Mouse (Mus musculus) ovary, adult 18-20 months (tissue): ENCODE measurements around the gene Gpr171.
"Not testable (repeated sequence)": the region's sequence is repeated elsewhere in the genome, so short reads cannot be mapped to it uniquely, and the experiment has no call there.

Experiments used
- DNase-seq: peaks from one replicate; pipeline ENCODE4 v3.0.0; 2022; ENCODE audit warnings: low spot score, mixed read lengths

The Gpr171 gene

DNA sequence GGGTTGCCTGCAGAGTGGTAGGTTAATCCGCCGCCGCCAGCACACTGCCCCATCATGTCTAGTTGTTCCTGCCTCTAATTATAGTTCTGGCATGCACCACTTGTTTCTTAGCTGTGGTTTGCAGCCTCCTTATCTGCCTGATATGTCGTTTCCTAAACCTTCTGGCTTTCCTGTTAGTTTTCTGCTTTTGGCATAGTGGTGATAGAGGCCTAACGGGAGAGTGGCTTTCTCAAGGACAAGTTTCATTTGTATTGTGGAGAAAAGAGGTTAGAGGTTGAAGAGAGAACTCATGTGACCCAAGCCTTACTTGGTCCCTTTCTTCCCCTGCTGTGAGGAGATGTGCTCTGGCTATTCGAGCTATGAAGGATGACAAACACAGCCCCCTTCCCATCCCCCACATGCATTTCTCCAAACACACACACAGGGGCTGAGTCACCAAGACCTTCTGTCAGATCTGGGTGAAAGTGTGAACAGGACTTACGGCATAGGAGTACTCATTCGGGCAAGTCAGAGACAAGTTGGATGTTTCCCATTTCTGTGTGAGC is 12.4 kb upstream of the Gpr171 start:
- DNase-seq, result peak; percentile 23

DNA sequence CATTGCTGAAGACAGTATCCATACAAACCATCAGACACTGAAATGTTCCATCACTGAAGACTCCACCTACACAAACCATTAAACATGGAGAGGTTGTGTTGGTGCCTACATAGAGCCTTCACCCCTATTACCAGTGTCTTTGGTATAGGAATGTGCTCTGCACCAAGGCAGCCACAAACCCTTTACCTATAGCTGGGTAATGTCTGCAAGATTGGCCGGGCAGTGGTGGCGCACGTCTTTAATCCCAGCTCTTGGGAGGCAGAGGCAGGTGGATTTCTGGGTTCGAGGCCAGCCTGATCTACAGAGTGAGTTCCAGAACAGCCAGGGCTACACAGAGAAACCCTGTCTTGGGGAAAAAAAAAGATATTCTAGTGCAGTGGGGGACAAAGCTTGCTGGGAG is 11.7 kb upstream of the Gpr171 start:
- not testable (repeated sequence) for DNase-seq

DNA sequence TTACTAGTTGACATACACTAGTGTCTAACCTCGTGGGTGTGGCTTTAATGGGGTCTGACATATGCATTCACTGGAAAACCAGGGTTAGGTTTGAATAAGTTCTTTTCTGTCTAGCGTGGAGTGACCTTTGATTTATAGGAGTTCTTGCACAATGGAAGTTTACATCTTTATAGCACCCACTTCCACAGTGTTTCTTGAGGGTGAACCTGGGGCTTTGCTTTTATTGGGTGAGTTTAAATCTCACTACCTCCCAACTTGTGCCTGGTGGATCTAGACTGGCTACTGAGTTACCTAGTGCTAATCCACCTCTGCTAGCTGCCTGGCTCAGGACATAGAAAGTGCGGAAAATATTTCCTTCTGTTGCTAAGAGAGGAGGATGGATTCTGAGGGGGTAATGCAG is 10.3 kb upstream of the Gpr171 start:
- no peak for DNase-seq

DNA sequence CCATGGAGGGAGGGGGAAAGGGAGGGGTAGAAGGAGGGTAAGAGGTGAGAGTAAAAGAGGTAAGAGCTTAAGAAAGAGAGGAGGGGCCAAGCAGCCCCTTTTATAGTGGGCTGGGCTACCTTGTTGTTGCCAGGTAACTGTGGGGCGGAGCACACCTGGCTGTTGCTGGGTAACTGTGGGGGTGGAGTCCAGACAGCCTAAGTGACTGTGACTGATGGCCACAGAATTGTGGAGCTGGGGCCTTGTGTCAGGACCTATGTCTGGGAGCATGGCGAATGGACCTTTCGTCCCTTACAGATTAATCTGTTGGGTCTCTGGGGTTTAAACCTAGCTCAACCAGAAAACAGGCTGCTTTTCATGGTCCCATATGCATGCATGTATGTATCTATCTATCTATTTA is 8.2 kb upstream of the Gpr171 start:
- not testable (repeated sequence) for DNase-seq

DNA sequence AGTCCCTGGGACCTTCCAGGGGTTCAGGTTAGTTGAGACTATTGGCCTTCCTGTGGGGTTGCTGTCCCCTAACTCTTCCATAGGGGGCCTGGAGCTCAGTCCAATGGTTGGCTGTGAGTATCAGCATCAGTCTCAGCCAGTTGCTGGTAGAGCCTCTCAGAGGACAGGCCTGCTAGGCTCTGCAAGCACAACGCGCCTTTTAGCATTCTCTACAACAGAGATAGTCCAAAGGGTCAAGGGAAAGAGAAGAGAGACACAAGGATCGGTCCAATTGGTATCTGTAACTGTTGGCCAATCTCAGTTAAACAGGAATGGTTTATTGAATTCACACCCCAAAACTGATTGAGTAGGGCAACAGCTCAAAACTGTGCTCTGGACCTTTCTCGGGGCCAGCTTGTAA is 5.8 kb upstream of the Gpr171 start:
- no peak for DNase-seq

DNA sequence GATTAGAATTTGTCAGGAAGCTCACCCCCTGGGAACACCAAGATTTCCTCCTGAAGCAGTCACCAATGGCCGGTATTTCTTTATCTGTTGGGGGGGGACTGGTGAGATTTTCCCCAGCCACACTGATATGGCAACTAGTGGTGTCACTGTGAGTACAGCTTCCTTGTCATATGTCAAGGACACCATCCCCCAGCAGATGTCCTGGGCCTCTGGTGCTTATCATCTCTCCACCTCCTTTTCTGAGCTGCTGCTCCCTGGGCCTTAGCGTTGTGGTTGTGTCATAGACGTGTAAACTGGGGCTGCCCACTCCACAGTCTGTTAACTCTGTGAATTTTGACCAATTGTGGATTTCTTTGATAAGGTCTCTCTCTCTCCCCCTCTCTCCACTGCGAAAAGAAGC is 2.8 kb upstream of the Gpr171 start:
- no peak for DNase-seq

DNA sequence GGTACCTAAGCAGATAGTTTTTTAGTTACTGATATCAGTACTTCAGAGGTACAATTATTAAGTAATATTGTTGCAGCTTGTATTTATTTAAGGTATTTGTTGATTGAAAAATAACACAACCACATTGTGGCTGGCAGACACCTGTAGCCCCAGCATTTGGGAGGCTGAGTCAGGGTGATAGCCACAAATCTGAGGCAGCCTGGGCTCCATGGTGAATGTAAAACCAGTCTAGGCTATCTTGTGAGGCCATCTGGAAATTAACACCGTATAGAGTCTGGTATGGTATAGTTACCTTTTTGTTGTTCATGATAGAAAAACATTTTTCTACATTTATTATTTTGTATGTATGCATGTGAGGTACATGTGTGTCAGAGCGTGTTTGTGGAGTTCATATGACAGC is 525 bp upstream of the Gpr171 start:
- no peak for DNase-seq

DNA sequence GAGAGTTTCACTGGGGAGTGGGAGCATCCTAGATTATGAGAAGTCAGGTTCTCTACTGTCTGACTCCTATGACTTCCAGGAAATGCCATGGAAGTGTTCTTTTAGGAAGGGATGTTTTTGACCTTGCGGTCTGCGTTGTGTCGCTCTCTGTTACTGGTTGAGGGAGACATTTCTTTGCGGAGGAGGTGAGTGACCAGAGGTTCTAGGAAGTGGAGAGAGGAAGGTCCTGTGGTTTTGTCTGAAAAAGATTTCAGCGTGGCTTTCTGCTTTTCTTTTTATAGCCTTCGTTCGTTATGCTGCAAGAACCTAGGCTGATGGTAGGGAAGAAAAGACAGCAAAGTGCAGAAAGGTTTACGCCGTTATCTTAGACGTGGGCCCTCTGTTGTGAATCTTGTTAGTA is 3.1 kb downstream of the Gpr171 start:
- DNase-seq, result no peak

DNA sequence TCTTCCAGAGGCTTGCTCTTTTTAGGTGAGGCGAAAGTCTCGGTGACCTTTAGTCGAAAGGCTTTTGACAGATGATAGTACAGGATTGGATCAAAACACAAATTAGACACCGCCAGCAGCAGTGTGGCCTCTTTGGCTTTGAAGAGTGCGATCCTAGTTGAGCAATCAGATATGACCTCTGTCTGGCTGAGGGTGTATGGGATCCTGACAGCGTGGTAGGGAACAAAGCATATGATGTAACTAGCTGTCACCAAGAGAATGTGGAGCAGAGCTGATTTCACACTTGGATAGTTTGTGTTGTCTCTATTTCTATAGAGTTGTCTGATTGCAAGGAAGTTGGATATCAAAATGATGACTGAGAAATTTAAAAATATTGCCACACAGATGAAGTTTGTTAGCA is 4.2 kb downstream of the Gpr171 start:
- no peak for DNase-seq

DNA sequence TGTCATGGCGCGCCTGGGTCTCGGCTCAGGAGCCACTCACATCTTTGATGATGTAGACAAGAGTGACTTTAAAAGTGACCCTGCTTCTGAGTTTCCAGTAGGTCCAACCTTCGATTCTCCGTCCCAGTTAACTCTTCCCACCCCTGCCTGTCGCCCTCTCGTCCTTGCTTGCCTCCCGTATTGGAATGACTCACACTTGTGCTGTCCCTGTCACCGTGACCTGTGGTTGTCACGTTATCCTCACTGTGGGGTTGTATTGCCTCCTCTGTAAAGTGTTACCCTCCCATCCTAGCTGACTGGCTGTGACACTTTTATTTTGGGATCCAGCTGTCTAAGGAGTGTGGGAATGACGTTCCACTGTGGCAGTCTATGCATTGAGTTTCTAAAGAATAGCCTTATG is 8.9 kb downstream of the Gpr171 start:
- DNase-seq, result no peak

DNA sequence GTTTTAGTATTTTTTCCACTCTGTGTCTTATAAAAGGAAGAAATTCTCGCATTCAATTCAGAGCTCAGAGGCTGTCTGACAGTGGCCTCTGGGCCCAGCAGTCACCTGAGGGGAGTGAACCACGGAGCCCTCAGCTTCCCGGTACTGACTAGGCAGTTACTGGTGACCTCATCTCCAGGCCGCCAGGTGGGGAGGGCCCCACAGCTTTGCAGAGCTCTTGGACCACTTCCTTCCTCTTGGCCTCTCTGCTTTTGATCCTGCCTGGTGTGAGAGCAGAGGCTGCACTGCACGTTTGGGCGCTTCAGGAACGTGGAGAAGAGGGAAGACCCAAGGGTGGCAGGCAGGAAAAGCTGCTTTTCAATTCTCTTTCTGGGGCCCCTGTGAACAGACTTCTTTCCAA is 20.7 kb downstream of the Gpr171 start:
- no peak for DNase-seq

DNA sequence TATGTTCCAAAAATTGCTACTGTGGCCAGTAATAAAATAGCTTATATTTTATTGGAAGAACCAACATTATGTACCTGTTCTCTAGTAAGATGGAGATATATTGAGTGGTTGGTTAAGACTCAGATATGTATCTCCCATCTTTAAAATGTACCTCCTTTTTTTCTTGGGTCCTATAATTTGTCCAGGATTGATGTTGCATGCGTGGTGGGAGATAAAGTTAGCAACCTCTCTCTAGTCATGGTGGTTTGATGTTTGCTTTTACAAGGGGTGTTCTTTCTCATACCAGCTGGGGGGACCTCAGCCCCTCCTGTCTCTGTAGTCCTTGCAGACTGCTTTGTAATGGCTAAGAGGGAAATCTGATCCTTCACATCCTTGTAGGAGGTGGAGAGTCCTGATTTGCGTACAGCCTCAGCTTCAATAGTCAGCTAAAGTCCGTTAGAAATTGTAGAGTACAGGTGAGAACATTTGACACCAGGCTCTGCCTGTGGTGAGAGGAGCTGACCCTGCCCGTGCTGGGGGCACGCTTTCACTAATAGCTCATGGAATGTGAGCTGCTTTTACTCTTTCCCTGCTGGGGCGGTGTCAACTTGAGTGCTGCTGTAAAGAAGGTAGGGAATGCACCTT is 21.2 kb downstream of the Gpr171 start:
- no peak for DNase-seq

DNA sequence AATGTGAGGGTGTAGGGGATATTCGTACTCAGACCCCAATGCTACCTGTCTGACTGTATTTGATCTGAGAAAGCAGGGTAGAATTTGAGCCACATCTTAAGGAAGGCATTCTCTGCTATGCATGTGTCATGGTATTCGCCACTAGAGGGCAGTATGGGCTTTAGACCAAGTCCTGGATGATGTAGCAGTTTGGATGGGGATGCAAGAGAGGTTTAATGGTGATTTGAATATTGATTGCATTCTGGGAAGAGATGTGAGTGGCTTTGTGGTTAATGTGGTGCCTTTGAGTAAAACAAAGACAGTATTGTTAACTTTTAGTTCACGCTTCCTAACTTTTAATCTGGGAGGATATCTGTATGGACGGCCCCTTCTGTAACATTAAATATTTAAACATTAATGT is 22.3 kb downstream of the Gpr171 start:
- DNase-seq, result no peak

DNA sequence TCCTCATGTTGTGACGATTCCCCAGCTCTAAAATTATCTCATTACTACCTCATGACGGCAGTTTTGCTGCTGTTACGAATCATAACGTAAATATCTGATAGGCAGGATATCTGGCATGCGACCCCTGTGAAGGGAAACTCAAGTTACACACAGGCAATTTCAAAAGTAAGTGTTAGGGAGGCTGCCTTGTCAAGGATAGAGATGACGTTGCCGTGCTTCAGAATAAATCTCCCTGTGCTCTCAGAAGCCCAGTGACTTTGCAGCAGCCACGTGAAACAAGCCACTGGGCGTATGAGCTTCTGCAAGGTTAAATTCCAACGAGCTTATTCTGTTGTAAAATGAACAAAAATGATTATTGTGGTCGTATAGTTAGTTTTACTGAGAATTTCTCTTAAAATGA is 23.0 kb downstream of the Gpr171 start:
- DNase-seq, result no peak

DNA sequence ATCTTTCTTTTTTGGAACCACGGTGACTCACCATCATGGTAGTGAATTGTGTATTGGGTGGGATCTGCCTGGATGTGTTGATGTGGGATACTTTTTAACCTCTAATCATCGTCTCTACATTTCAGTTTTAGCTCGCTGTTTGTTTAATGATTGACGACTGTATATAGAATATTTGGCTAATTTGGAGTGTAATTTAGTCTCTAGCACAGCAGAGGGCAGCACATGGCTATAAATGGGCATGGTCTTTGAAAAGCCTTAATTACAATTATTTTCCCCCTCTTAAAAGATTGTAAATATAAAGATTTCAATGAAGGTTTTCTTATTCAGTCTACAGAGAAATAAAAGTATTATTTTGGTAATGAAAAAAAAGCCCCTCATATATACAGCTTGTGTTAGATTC is 24.3 kb downstream of the Gpr171 start:
- no peak for DNase-seq

DNA sequence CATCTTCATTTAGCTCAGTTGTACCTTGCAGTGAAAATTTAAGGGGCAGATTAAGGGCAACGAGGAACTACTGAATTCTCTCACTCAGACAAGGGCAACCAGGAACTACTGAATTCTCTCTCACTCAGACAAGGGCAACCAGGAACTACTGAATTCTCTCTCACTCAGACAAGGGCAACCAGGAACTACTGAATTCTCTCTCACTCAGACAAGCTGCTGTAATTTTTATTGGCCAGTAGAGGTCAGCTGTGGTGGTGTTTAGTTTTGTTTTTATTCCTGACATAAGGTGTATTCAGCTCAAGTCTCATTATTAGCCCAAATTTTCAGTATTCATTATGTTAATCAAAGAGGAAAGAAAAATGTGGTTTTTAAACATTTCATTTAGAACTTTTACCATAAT is 32.5 kb downstream of the Gpr171 start:
- not testable (repeated sequence) for DNase-seq

DNA sequence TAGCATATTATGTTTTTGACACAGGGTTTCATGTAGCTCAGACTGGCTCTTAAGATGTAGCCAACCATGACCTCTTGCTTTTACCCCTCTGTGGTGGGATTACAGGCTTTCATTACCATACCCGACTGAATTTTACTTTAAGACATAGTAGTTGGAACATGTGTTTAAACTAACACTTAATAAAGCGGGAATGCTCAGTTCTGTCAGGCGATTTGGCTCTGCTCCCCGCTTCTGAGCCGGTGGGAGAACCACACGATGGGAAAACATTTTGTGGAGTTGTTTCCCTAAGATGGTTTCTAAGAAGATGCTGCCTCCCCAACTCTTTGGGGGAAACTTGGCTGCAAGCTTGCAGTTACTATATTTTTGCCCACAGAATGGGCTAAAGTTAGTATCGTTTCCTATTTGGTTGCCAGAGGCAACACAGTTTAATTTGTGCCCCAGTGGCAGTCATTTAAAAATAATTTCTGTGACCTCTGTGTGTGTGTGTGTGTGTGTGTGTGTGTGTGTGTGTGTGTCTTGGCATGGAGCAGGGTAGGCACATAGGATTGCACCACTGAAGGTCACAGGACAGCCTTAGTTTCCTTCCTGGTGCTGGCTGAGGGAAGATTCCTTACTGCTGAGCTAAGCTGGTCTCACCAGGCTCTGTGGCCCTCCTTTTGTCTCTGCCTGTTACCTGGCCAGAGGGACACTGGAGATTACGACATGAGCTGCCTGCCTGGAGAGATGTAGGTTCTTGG is 34.9 kb downstream of the Gpr171 start:
- no peak for DNase-seq

DNA sequence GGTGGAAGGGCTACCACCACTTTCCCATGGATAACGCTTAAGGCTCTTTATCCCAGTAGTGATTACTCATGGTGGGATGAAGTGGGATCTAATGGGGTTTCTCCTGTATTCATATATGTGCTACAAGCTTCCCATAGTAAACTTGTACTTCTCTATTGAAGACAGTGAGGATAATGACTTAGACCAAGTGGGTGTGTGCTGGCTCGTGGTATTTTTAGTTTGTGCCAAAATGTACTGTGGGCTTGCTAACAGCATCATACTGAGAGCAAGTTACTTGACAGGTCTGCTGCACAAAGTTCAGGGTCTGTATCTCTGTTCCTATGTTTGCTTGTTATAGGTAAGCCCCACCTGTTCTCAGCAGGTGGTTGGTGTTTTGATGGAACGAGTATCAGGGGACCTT is 35.7 kb downstream of the Gpr171 start:
- no peak for DNase-seq

DNA sequence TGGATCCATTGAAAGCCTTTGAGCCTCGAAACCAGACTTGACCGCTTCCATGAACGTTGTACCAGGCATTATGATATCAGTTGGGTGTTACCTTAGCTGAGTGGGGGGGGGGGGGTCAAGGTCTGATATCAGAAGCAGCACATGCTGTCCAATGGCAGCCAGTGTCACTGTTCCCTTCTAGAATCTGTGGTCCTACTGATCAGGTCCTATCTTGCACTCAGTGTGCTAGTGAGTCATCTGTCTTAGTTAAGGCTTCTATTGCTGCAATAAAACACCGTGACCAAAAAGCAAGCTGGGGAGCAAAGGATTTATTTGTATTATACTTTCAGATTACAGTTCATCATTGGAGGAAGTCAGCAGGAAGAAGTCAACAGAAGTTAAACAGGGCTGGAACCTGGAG is 38.2 kb downstream of the Gpr171 start:
- DNase-seq, result no peak

DNA sequence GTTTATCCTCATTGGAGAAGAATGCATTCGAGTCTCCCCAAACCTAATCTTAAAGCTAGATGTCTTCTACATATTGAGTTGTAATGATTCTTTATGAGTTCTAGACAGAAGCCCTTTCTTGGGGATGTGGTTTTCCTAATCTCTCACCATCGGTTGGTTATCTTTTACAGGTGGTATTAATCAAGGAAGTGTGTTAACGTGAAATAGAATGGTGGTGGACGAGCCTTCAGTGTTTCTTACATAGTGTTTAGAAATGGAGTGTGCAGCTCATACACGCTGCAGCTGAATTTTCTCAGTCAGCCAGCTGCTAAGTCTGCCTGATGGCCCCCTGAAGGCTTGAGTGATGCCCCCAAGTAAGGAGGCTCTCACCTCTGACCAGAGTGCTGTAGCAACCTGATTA is 39.5 kb downstream of the Gpr171 start:
- DNase-seq, result no peak

DNA sequence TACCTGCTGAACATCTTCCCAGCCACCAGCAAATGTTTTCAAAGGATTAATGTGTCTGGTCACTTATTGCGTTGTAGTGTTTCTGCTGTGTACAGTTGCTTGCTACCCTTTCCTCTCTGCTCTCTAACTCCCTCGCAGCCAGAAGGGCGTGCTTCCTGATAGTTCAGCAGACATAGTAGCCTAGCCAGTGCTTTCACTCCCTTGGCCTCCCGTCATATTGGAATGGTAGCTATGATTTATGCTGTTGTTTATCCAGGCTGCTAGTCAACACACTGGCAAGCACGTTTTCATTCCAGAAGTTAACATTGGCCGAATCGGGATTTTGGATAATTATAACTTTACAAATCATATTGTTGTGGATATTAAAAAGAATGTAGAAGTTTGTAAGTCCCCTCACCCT is 41.5 kb downstream of the Gpr171 start:
- peak; percentile 21 for DNase-seq

DNA sequence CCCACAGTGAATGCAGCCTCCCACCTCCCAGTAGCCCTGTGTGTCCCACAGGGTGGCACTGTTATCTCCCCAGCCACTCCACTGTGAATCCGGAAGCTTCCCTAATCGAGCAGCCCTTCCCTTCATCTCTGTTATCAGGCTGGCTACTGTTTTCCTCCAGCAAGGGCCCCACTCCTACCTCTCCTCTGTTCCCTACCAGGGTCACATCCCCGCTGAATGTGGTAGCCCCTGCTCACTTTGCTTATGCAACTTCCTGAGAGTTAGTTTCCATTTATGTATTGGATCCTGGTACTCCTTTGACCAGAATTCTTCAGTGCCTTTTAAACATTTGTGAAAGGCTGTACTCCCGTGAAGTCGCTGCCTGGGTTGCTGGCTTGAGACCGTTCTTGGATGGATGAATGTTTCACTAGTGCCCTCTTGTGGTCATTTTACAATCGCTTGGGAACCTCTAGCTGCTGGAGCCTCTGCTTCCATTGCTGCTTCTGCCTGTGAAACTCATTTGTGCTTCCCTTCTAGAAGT is 42.5 kb downstream of the Gpr171 start:
- peak; percentile 38 for DNase-seq

DNA sequence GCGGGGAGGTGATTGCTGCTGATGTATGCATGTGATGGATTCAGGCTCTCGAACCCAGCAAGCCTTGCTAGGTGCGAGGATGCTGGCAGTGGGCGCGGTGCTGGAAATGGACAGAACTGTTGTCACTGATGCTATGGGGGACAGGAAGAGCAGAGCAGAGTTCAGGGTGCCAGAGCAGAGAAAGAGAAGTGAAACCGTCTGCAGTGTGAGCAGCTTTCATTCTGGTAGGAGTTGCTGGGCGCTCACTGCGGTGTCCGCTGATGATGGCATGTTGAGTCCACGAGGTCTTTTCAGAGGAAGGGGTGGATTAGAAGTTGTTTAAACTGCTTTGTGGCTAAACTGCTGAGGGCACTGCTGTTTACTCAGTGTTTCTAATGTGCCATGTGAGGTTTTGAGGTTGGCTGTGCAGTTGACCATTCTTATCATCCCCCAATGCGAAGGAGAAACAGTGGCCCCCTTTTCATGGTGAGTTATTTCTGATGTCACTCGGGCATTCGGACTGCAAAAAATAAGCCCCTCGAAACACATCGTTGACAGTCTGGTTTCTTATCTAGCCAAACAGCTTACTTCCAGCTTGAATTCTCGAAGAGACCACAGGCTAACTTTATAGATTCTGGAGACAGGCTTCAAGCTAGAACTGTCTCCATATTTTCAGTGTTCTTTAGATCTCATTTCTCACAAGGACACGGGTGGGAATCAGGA is 46.6 kb downstream of the Gpr171 start:
- no peak for DNase-seq
